Mouse (Mus musculus): ENCODE data around the gene Idua.

The Idua gene

GRCm38 (mm10) chr5:108719761-108720160 is 59.6 kb downstream of the Idua start:
- DNase-seq (ENCODE audit: low spot score in 2 of 2), result peak in 1 of 2 experiments; percentile 0

GRCm38 (mm10) chr5:108724006-108724405 is 63.9 kb downstream of the Idua start:
- DNase-seq (ENCODE audit: low spot score in 2 of 2), result peak; percentile 23 to 26

- peak; percentile 60 to 71 for DNase-seq (ENCODE audit: low spot score in 2 of 2)
Observed at GRCm38 (mm10) chr5:108726557-108727248, 66.6 kb downstream of the Idua start.

GRCm38 (mm10) chr5:108727425-108727824 is 67.3 kb downstream of the Idua start:
- no peak for DNase-seq (ENCODE audit: low spot score in 2 of 2)

All from urinary bladder, postnatal 36 days (tissue).